Mouse (Mus musculus): ENCODE measurements at regions not wholly inside any gene's neighbourhood (a gene's known extent, or its start where the extent isn't known, plus 50 kb on each side); places are given as distances from the start of the nearest gene placed in this dataset.

DNA sequence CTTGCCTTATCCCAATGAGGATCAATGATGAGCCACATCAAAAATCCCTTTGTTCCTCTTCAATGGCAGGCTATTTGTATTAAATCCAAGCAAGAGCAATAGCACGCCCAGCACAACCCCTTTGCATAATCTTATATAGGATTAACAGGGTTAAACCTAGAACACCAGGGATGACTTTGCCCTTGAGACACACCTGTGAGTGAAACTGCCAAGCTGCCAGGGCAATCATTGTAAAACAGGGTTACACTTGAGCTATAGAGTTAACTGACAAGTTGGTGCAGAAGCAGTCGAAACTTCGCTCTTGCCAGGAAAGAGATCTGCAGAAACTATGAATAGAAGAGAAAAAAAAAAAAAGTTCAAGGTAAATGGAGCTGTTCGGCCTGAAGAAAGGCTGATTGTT lies 167.6 kb downstream of the Klf6 start:
- H3K9ac ChIP-seq (ENCODE audit: low read depth, low read length) = no peak overlapping the region
- peaks cover 4% of the 10 kb centered on the region; the same call in 1 of the 2 replicates for H3K36me3 ChIP-seq (ENCODE audit: control insufficient read depth, insufficient read depth, low read length)
- 60% methylated on average over 4 of the region's 4 CpGs for WGBS
- H3K4me1 ChIP-seq (ENCODE audit: control insufficient read depth, insufficient read depth, low read length) = peaks cover 5% of the 10 kb centered on the region; the same call in 1 of the 2 replicates
- no peak for TF ChIP-seq POLR2A (IDR thresholded peaks at IDR 0.05; ENCODE audit: insufficient read depth, low read depth, low read length)
- TF ChIP-seq CTCF (IDR thresholded peaks at IDR 0.05) = no peak
- no peak for TF ChIP-seq EP300 (IDR thresholded peaks at IDR 0.05; ENCODE audit: insufficient read depth, low read depth, low read length)
- no peaks in the 10 kb centered on the region for H3K79me2 ChIP-seq (replicated peaks; ENCODE audit: control insufficient read depth, insufficient read depth, low read length)
- no peaks in the 10 kb centered on the region for H3K27me3 ChIP-seq (ENCODE audit: control insufficient read depth, insufficient read depth, low read length)
- intact Hi-C loops (cut with DNase I) = no loop called here
- H3K4me3 ChIP-seq = no peak overlapping the region
- no peak for DNase-seq
- H3K27ac ChIP-seq = no peak overlapping the region

DNA sequence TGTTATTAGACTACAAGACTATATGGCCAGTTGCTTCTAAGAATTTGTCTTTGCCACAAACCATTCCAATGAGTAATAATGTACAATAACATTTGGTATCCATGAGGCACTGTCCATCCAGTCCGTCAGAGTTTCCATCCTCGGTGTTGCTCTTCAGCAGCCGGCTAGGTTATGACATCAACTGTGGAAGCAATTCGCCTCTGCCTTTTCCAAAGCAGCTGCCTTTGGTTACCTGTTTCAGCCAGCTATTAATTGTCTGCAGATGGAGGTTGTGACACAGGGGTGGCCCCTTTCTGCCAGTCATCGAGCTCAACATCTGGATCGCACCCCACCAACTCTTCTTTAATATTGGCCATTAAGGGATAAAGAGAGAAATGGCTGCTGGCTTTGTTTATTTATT lies 168.2 kb downstream of the Klf6 start:
- no peaks in the 10 kb centered on the region for H3K79me2 ChIP-seq (replicated peaks; ENCODE audit: control insufficient read depth, insufficient read depth, low read length)
- no peak overlapping the region for H3K27ac ChIP-seq
- H3K36me3 ChIP-seq (ENCODE audit: control insufficient read depth, insufficient read depth, low read length) = peaks cover 4% of the 10 kb centered on the region; the same call in 1 of the 2 replicates
- H3K9ac ChIP-seq (ENCODE audit: low read depth, low read length) = no peak overlapping the region
- WGBS = 81% methylated on average over 6 of the region's 6 CpGs
- no peak for DNase-seq
- H3K4me1 ChIP-seq (ENCODE audit: control insufficient read depth, insufficient read depth, low read length) = peaks cover 5% of the 10 kb centered on the region; the same call in 1 of the 2 replicates
- intact Hi-C loops (cut with DNase I) = no loop called here
- H3K27me3 ChIP-seq (ENCODE audit: control insufficient read depth, insufficient read depth, low read length) = no peaks in the 10 kb centered on the region
- TF ChIP-seq POLR2A (IDR thresholded peaks at IDR 0.05; ENCODE audit: insufficient read depth, low read depth, low read length) (no peak), EP300 (IDR thresholded peaks at IDR 0.05; ENCODE audit: insufficient read depth, low read depth, low read length) (no peak)
- no peak overlapping the region for H3K4me3 ChIP-seq

DNA sequence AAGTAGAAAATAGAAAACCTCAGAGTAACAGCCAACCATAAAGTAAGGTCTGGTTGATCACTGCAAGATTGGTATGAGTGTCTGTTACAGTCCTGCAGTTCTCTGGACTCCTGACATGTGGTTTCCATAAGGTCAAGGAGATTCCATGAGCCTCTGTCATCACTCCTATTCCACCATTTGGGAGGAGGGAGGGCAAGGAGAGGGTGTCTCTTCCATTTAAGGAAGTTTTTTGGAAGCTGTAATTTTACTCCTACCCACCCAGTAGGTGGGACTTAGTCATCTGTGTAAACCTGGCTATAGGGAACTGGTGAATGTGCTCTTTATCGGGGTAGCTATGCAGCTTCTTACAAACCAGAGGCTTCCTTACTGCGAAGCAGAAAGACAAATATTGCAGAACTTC lies 168.8 kb downstream of the Klf6 start:
- Histone ChIP-seq H3K27ac (no peak overlapping the region), H3K36me3 (ENCODE audit: control insufficient read depth, insufficient read depth, low read length) (peaks cover 4% of the 10 kb centered on the region; the same call in 1 of the 2 replicates), H3K79me2 (replicated peaks; ENCODE audit: control insufficient read depth, insufficient read depth, low read length) (no peaks in the 10 kb centered on the region), H3K4me3 (no peak overlapping the region), H3K27me3 (ENCODE audit: control insufficient read depth, insufficient read depth, low read length) (no peaks in the 10 kb centered on the region), H3K4me1 (ENCODE audit: control insufficient read depth, insufficient read depth, low read length) (peaks cover 5% of the 10 kb centered on the region; the same call in 1 of the 2 replicates), H3K9ac (ENCODE audit: low read depth, low read length) (no peak overlapping the region)
- DNase-seq = no peak
- TF ChIP-seq EP300 (IDR thresholded peaks at IDR 0.05; ENCODE audit: insufficient read depth, low read depth, low read length) (no peak), POLR2A (IDR thresholded peaks at IDR 0.05; ENCODE audit: insufficient read depth, low read depth, low read length) (no peak), CTCF (IDR thresholded peaks at IDR 0.05) (no peak)
- intact Hi-C loops (cut with DNase I) = no loop called here
- WGBS = 84% methylated on average over 2 of the region's 2 CpGs

GRCm38 (mm10) chr13:6040132-6040531 lies 178.8 kb downstream of the Klf6 start:
- DNase-seq = no peak
- H3K27ac ChIP-seq = no peak overlapping the region

GRCm38 (mm10) chr13:6040663-6041062 lies 179.4 kb downstream of the Klf6 start:
- DNase-seq = no peak
- Histone ChIP-seq H3K27me3 (ENCODE audit: control insufficient read depth, insufficient read depth, low read length) (no peaks in the 10 kb centered on the region), H3K4me3 (no peak overlapping the region), H3K27ac (no peak overlapping the region), H3K9ac (ENCODE audit: low read depth, low read length) (no peak overlapping the region), H3K36me3 (ENCODE audit: control insufficient read depth, insufficient read depth, low read length) (peaks cover 2% of the 10 kb centered on the region; the same call in 1 of the 2 replicates), H3K79me2 (replicated peaks; ENCODE audit: control insufficient read depth, insufficient read depth, low read length) (no peaks in the 10 kb centered on the region), H3K4me1 (ENCODE audit: control insufficient read depth, insufficient read depth, low read length) (peaks cover 4% of the 10 kb centered on the region)
- whole genome bisulfite sequencing = 85% methylated on average over 2 of the region's 2 CpGs
- TF ChIP-seq CTCF (IDR thresholded peaks at IDR 0.05) (no peak), POLR2A (IDR thresholded peaks at IDR 0.05; ENCODE audit: insufficient read depth, low read depth, low read length) (no peak), EP300 (IDR thresholded peaks at IDR 0.05; ENCODE audit: insufficient read depth, low read depth, low read length) (no peak)
- intact Hi-C loops (cut with DNase I) = no loop called here

More at GRCm38 (mm10) chr13:6040132-6040531, 178.8 kb downstream of the Klf6 start:
- TF ChIP-seq EP300 (IDR thresholded peaks at IDR 0.05; ENCODE audit: insufficient read depth, low read depth, low read length) = no peak
- no peak for TF ChIP-seq CTCF (IDR thresholded peaks at IDR 0.05)
- no peak for TF ChIP-seq POLR2A (IDR thresholded peaks at IDR 0.05; ENCODE audit: insufficient read depth, low read depth, low read length)
- Histone ChIP-seq H3K27me3 (ENCODE audit: control insufficient read depth, insufficient read depth, low read length) (no peaks in the 10 kb centered on the region), H3K9ac (ENCODE audit: low read depth, low read length) (no peak overlapping the region), H3K79me2 (replicated peaks; ENCODE audit: control insufficient read depth, insufficient read depth, low read length) (no peaks in the 10 kb centered on the region), H3K4me3 (no peak overlapping the region), H3K4me1 (ENCODE audit: control insufficient read depth, insufficient read depth, low read length) (peaks cover 4% of the 10 kb centered on the region), H3K36me3 (ENCODE audit: control insufficient read depth, insufficient read depth, low read length) (peaks cover 2% of the 10 kb centered on the region; the same call in 1 of the 2 replicates)
- WGBS = 86% methylated on average over 7 of the region's 7 CpGs
- intact Hi-C loops (cut with DNase I) = no loop called here

- H3K4me3 ChIP-seq = no peak overlapping the region
- H3K36me3 ChIP-seq (ENCODE audit: control insufficient read depth, insufficient read depth, low read length) = peaks cover 2% of the 10 kb centered on the region; the same call in 1 of the 2 replicates
- peak overlapping the region; percentile 34 for H3K27ac ChIP-seq
- intact Hi-C loops (cut with DNase I) = no loop called here
- H3K4me1 ChIP-seq (ENCODE audit: control insufficient read depth, insufficient read depth, low read length) = peaks cover 4% of the 10 kb centered on the region
- peak in 1 of 2 experiments; percentile 8 for DNase-seq
- H3K79me2 ChIP-seq (replicated peaks; ENCODE audit: control insufficient read depth, insufficient read depth, low read length) = no peaks in the 10 kb centered on the region
- TF ChIP-seq CTCF (IDR thresholded peaks at IDR 0.05) (no peak), POLR2A (IDR thresholded peaks at IDR 0.05; ENCODE audit: insufficient read depth, low read depth, low read length) (no peak), EP300 (IDR thresholded peaks at IDR 0.05; ENCODE audit: insufficient read depth, low read depth, low read length) (no peak)
- no peaks in the 10 kb centered on the region for H3K27me3 ChIP-seq (ENCODE audit: control insufficient read depth, insufficient read depth, low read length)
- WGBS = 20% methylated on average over 6 of the region's 6 CpGs
- no peak overlapping the region for H3K9ac ChIP-seq (ENCODE audit: low read depth, low read length)
Observed at GRCm38 (mm10) chr13:6042495-6042894, 181.2 kb downstream of the Klf6 start.

Data from heart, adult 2 months (tissue).